Mouse (Mus musculus): ENCODE data around the gene D3Ertd254e. TPM values are rescaled to one million over a fixed set of nuclear protein-coding genes. Genes with fewer than 3 reads are reported as not detected.

The D3Ertd254e gene
- polyA plus RNA-seq, 1 experiment from 2014 or later, result 7.1 TPM

GRCm38 (mm10) chr3:36202932-36203331 is 52.1 kb downstream of the D3Ertd254e start:
- Histone ChIP-seq H3K27me3 (replicated peaks; ENCODE audit: control insufficient read depth, insufficient read depth, low read length) (no peaks in the 10 kb centered on the region), H3K36me3 (ENCODE audit: control insufficient read depth, insufficient read depth, low read length) (no peaks in the 10 kb centered on the region), H3K27ac (replicated peaks; ENCODE audit: low read depth, low read length) (no peak overlapping the region), H3K4me3 (ENCODE audit: low read depth, low read length) (no peak overlapping the region), H3K4me1 (ENCODE audit: control insufficient read depth, insufficient read depth, low read length) (no peaks in the 10 kb centered on the region), H3K9ac (ENCODE audit: low read depth, low read length) (no peak overlapping the region), H3K9me3 (ENCODE audit: control insufficient read depth, low read length) (no peaks in the 10 kb centered on the region), H3K4me2 (ENCODE audit: low read depth, low read length) (no peak overlapping the region)
- ATAC-seq (ENCODE audit: low read depth) (0 out of 2 replicates have a peak, but pooled peaks have one; percentile 44), DNase-seq (ENCODE audit: low spot score) (peak; percentile 58)
- 51% methylated on average over 7 of the region's 7 CpGs for WGBS

- Histone ChIP-seq H3K36me3 (ENCODE audit: control insufficient read depth, insufficient read depth, low read length) (no peaks in the 10 kb centered on the region), H3K27ac (replicated peaks; ENCODE audit: low read depth, low read length) (no peak overlapping the region), H3K4me2 (ENCODE audit: low read depth, low read length) (no peak overlapping the region), H3K4me1 (ENCODE audit: control insufficient read depth, insufficient read depth, low read length) (no peaks in the 10 kb centered on the region), H3K9ac (ENCODE audit: low read depth, low read length) (no peak overlapping the region), H3K4me3 (ENCODE audit: low read depth, low read length) (no peak overlapping the region), H3K27me3 (replicated peaks; ENCODE audit: control insufficient read depth, insufficient read depth, low read length) (no peaks in the 10 kb centered on the region), H3K9me3 (ENCODE audit: control insufficient read depth, low read length) (no peaks in the 10 kb centered on the region)
- ATAC-seq (ENCODE audit: low read depth), result no peak
- no peak for DNase-seq (ENCODE audit: low spot score)
- 74% methylated on average over 19 of the region's 19 CpGs for WGBS
Measured at GRCm38 (mm10) chr3:36207520-36208264, 56.9 kb downstream of the D3Ertd254e start.

- no peak overlapping the region for H3K4me2 ChIP-seq (ENCODE audit: low read depth, low read length)
- no peak overlapping the region for H3K4me3 ChIP-seq (ENCODE audit: low read depth, low read length)
- H3K27me3 ChIP-seq (replicated peaks; ENCODE audit: control insufficient read depth, insufficient read depth, low read length), result no peaks in the 10 kb centered on the region
- no peaks in the 10 kb centered on the region for H3K9me3 ChIP-seq (ENCODE audit: control insufficient read depth, low read length)
- ATAC-seq (ENCODE audit: low read depth) (peak; percentile 84), DNase-seq (ENCODE audit: low spot score) (peak; percentile 88)
- WGBS, result 50% methylated on average over 11 of the region's 11 CpGs
- no peaks in the 10 kb centered on the region for H3K36me3 ChIP-seq (ENCODE audit: control insufficient read depth, insufficient read depth, low read length)
- no peak overlapping the region for H3K27ac ChIP-seq (replicated peaks; ENCODE audit: low read depth, low read length)
- H3K9ac ChIP-seq (ENCODE audit: low read depth, low read length), result no peak overlapping the region
- H3K4me1 ChIP-seq (ENCODE audit: control insufficient read depth, insufficient read depth, low read length), result no peaks in the 10 kb centered on the region
Measured at GRCm38 (mm10) chr3:36209776-36210555, 59.1 kb downstream of the D3Ertd254e start.

- Histone ChIP-seq H3K4me2 (ENCODE audit: low read depth, low read length) (no peak overlapping the region), H3K9me3 (ENCODE audit: control insufficient read depth, low read length) (no peaks in the 10 kb centered on the region), H3K27me3 (replicated peaks; ENCODE audit: control insufficient read depth, insufficient read depth, low read length) (no peaks in the 10 kb centered on the region), H3K4me1 (ENCODE audit: control insufficient read depth, insufficient read depth, low read length) (no peaks in the 10 kb centered on the region), H3K9ac (ENCODE audit: low read depth, low read length) (no peak overlapping the region), H3K4me3 (ENCODE audit: low read depth, low read length) (no peak overlapping the region), H3K27ac (replicated peaks; ENCODE audit: low read depth, low read length) (no peak overlapping the region), H3K36me3 (ENCODE audit: control insufficient read depth, insufficient read depth, low read length) (no peaks in the 10 kb centered on the region)
- ATAC-seq (ENCODE audit: low read depth) (no peak), DNase-seq (ENCODE audit: low spot score) (peak; percentile 22)
- 45% methylated on average over 2 of the region's 2 CpGs for WGBS
Measured at GRCm38 (mm10) chr3:36210939-36211338, 60.1 kb downstream of the D3Ertd254e start.

- ATAC-seq (ENCODE audit: low read depth) (no peak), DNase-seq (ENCODE audit: low spot score) (no peak)
- no peaks in the 10 kb centered on the region for H3K9me3 ChIP-seq (ENCODE audit: control insufficient read depth, low read length)
- H3K27ac ChIP-seq (replicated peaks; ENCODE audit: low read depth, low read length), result no peak overlapping the region
- no peaks in the 10 kb centered on the region for H3K36me3 ChIP-seq (ENCODE audit: control insufficient read depth, insufficient read depth, low read length)
- no peak overlapping the region for H3K4me2 ChIP-seq (ENCODE audit: low read depth, low read length)
- no peak overlapping the region for H3K9ac ChIP-seq (ENCODE audit: low read depth, low read length)
- H3K4me3 ChIP-seq (ENCODE audit: low read depth, low read length), result no peak overlapping the region
- 84% methylated on average over 4 of the region's 4 CpGs for WGBS
- H3K27me3 ChIP-seq (replicated peaks; ENCODE audit: control insufficient read depth, insufficient read depth, low read length), result no peaks in the 10 kb centered on the region
- H3K4me1 ChIP-seq (ENCODE audit: control insufficient read depth, insufficient read depth, low read length), result no peaks in the 10 kb centered on the region
Measured at GRCm38 (mm10) chr3:36212758-36213157, 61.9 kb downstream of the D3Ertd254e start.

Other genes starting within 250 kb of the D3Ertd254e start
- gene Dcun1d1, start 213.6 kb upstream of the D3Ertd254e start, polyA plus RNA-seq (2014; fragmentation: Nextera tagmentation; extraction: Ambion mirVana), result 84.4 and 89.6 TPM in 2 replicates
- gene Mccc1, start 150.3 kb upstream of the D3Ertd254e start, polyA plus RNA-seq (2014; fragmentation: Nextera tagmentation; extraction: Ambion mirVana), result 25.0 and 25.3 TPM in 2 replicates
- not detected in 2 replicates for gene Ccdc144b, start 97.5 kb upstream of the D3Ertd254e start, polyA plus RNA-seq (2014; fragmentation: Nextera tagmentation; extraction: Ambion mirVana)
- 85.2 and 86.0 TPM in 2 replicates for gene Acad9, start 85.0 kb upstream of the D3Ertd254e start, polyA plus RNA-seq (2014; fragmentation: Nextera tagmentation; extraction: Ambion mirVana)
- 0.35 and 0.72 TPM in 2 replicates for gene Qrfpr, start 71.3 kb downstream of the D3Ertd254e start, polyA plus RNA-seq (2014; fragmentation: Nextera tagmentation; extraction: Ambion mirVana)